Mouse (Mus musculus): ENCODE data around the gene Cd52.

DNA sequence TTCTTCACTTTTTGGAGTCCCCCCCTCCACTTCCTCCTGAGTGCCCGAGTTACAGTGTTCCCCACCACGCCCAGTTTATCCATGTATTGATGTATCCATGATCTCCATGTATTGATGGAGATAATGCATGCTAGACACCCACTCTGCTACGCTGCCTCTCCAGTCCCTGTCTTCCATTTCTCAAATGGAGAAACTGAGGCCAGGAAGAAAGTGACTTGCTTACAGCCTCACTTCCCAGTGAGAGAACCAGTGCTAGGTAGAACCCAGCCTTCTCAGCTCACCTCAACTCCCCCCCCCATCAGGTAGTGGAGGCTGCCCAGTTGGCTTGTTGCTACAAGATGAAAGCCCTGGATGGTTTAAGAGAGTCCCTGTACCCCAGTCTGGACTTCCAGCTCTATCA is 41.3 kb downstream of the Cd52 start, which contains the start of gene Zfp683:
- no peak for TF ChIP-seq CTCF (IDR thresholded peaks at IDR 0.05; ENCODE audit: low read depth)
- TF ChIP-seq EP300 (IDR thresholded peaks at IDR 0.05; ENCODE audit: low read depth) = no peak

Measured in liver, postnatal 0 days (tissue).